Mouse (Mus musculus) stomach, embryonic 14.5 days (tissue): ENCODE measurements at regions not wholly inside any gene's neighbourhood (a gene's known extent, or its start where the extent isn't known, plus 50 kb on each side); places are given as distances from the start of the nearest gene placed in this dataset.
A peak's percentile ranks its signal among the peaks of the same experiment; 100 is the strongest.

Source experiments
- ATAC-seq: fragments of 200-750 bp; cut with Nextera tagmentation; 2 replicates; pipeline ENCODE4 v1.8.0; 2017; ENCODE audit warnings: low read depth, moderate TSS enrichment; ENCODE audit not compliant: insufficient number of reproducible peaks, insufficient read depth, low FRiP score
- H3K27ac ChIP-seq: fragments of 300-500 bp; sonication (generic); 2 replicates; pipeline ENCODE4 v1.5.1; 2014; ENCODE audit warnings: mild to moderate bottlenecking, low read length, moderate library complexity, mixed read lengths
- H3K27me3 ChIP-seq: fragments of 300-500 bp; sonication (generic); 2 replicates; pipeline ENCODE4 v1.6.1; 2014; ENCODE audit warnings: low read length, control low read depth, mixed read lengths; ENCODE audit not compliant: control insufficient read depth, insufficient read depth
- H3K36me3 ChIP-seq: fragments of 300-500 bp; sonication (generic); 2 replicates; pipeline ENCODE4 v1.6.1; 2014; ENCODE audit warnings: mild to moderate bottlenecking, control low read depth, low read length, moderate library complexity, mixed read lengths; ENCODE audit not compliant: control insufficient read depth, insufficient read depth
- H3K4me1 ChIP-seq: fragments of 300-500 bp; sonication (generic); 2 replicates; pipeline ENCODE4 v1.6.1; 2014; ENCODE audit warnings: low read length, control low read depth, mixed read lengths; ENCODE audit not compliant: control insufficient read depth, insufficient read depth
- H3K4me2 ChIP-seq: fragments of 300-500 bp; sonication (generic); replicated peaks from 2 replicates; pipeline ENCODE4 v1.6.1; 2014; ENCODE audit warnings: low read depth, low read length, control low read depth
- H3K4me3 ChIP-seq: fragments of 300-500 bp; sonication (generic); 2 replicates; pipeline ENCODE4 v1.5.1; 2014; ENCODE audit warnings: low read depth, low read length, control low read depth
- H3K9ac ChIP-seq: fragments of 300-500 bp; sonication (generic); replicated peaks from 2 replicates; pipeline ENCODE4 v1.6.1; 2014; ENCODE audit warnings: low read depth, mild to moderate bottlenecking, control low read depth, low read length, moderate library complexity, mixed read lengths
- H3K9me3 ChIP-seq: fragments of 300-500 bp; sonication (generic); 2 replicates; pipeline ENCODE4 v1.6.1; 2016; ENCODE audit warnings: low read depth, low read length, control low read depth; ENCODE audit not compliant: control insufficient read depth
- WGBS: fragments of 180-500 bp; shearing (Covaris S2); extraction: QIAGEN DNeasy Blood & Tissue Kit; methylation state at CpG from one replicate; pipeline ENCODE4 v1.1.7; 2014; 5-methylcytosine and 5-hydroxymethylcytosine counted together

GRCm38 (mm10) chr10:96735885-96736628 is 119.3 kb downstream of the Btg1 start:
- Histone ChIP-seq H3K27ac (no peak overlapping the region), H3K27me3 (no peaks in the 10 kb centered on the region), H3K9ac (no peak overlapping the region), H3K36me3 (no peaks in the 10 kb centered on the region), H3K4me1 (no peaks in the 10 kb centered on the region), H3K9me3 (no peaks in the 10 kb centered on the region), H3K4me2 (no peak overlapping the region), H3K4me3 (no peak overlapping the region)
- ATAC-seq, result peak; percentile 61; the same call in 1 of the 2 replicates
- 38% methylated on average over 4 of the region's 4 CpGs for whole genome bisulfite sequencing

GRCm38 (mm10) chr10:96737972-96738371 is 121.2 kb downstream of the Btg1 start:
- no peak for ATAC-seq
- Histone ChIP-seq H3K27me3 (no peaks in the 10 kb centered on the region), H3K36me3 (no peaks in the 10 kb centered on the region), H3K9ac (no peak overlapping the region), H3K4me3 (no peak overlapping the region), H3K27ac (no peak overlapping the region), H3K4me2 (no peak overlapping the region), H3K4me1 (no peaks in the 10 kb centered on the region), H3K9me3 (no peaks in the 10 kb centered on the region)
- 86% methylated on average over 6 of the region's 6 CpGs for WGBS

DNA sequence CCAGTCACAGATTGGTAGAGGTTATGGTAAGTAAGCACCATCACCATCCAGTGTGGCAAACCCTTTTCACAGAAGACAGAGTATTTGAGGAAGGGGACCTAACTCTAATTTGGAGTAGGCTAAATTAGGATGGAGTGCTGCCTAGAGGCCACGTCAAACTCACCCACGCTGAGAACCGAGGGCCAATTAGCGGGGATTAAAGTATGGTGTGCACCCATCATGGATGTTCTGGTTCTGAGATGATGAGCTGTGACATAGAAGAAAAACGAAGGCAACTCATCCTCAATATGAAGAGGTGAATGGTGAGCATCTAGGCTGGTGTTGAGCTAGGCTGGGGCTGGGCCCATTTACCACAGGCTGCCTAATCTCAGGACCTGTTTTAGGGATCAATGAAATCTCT is 121.8 kb downstream of the Btg1 start:
- Histone ChIP-seq H3K27ac (no peak overlapping the region), H3K27me3 (no peaks in the 10 kb centered on the region), H3K4me1 (no peaks in the 10 kb centered on the region), H3K9ac (no peak overlapping the region), H3K4me2 (no peak overlapping the region), H3K36me3 (no peaks in the 10 kb centered on the region), H3K9me3 (no peaks in the 10 kb centered on the region), H3K4me3 (no peak overlapping the region)
- 93% methylated on average over 5 of the region's 5 CpGs for WGBS
- no peak for ATAC-seq

- Histone ChIP-seq H3K4me3 (no peak overlapping the region), H3K4me2 (no peak overlapping the region; the same call in 1 of the 2 replicates), H3K36me3 (no peaks in the 10 kb centered on the region), H3K9ac (no peak overlapping the region), H3K4me1 (no peaks in the 10 kb centered on the region), H3K27ac (peak overlapping the region; percentile 24; the same call in 1 of the 2 replicates), H3K27me3 (no peaks in the 10 kb centered on the region), H3K9me3 (peaks cover 2% of the 10 kb centered on the region; the same call in 1 of the 2 replicates)
- WGBS, result 22% methylated on average over 11 of the region's 11 CpGs
- no peak for ATAC-seq
These were observed 127.5 kb downstream of the Btg1 start for GRCm38 (mm10) chr10:96744167-96744777.

DNA sequence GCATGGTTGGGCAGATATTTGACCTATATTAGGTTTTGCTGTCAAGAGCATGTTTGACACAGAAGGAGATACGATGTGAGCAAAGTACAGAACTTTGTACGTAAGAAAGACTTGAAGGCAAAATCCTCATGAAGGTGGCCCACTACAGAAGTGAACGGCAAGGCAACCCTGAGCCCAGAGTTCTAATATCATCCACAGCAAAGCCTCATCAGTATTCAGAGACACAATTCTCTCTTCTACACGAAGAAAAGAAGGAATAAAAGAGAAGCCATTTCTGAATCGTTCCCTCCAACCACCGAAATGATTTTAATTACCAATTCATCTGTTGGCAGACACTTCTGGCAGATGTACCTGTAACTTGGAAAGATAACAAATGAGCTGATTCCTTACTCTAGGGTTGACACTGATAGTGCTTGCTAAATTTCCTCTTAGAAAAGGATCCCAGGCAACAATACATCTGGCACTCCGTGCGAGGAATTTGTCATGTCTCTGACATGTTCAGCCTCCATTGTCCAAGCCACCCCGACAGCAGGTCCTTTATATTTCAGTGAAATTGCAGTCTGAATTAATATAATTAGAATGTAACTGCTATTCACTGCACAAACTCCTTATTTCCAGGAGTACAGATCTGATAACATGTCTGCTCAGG is 130.3 kb downstream of the Btg1 start:
- WGBS, result 87% methylated on average over 9 of the region's 9 CpGs
- ATAC-seq, result no peak
- H3K36me3 ChIP-seq, result no peaks in the 10 kb centered on the region
- peaks cover 5% of the 10 kb centered on the region; the same call in 1 of the 2 replicates for H3K4me1 ChIP-seq
- no peak overlapping the region for H3K4me3 ChIP-seq
- H3K27me3 ChIP-seq, result no peaks in the 10 kb centered on the region
- no peak overlapping the region for H3K9ac ChIP-seq
- no peak overlapping the region for H3K27ac ChIP-seq
- H3K9me3 ChIP-seq, result peaks cover 2% of the 10 kb centered on the region; the same call in 1 of the 2 replicates
- no peak overlapping the region for H3K4me2 ChIP-seq

- WGBS, result 34% methylated on average over 5 of the region's 5 CpGs
- Histone ChIP-seq H3K4me3 (no peak overlapping the region), H3K4me2 (no peak overlapping the region), H3K9ac (no peak overlapping the region), H3K36me3 (no peaks in the 10 kb centered on the region), H3K4me1 (peaks cover 5% of the 10 kb centered on the region; the same call in 1 of the 2 replicates), H3K27me3 (no peaks in the 10 kb centered on the region), H3K27ac (peak overlapping the region; percentile 35; the same call in 1 of the 2 replicates), H3K9me3 (peaks cover 2% of the 10 kb centered on the region; the same call in 1 of the 2 replicates)
- ATAC-seq, result no peak
These were observed 134.1 kb downstream of the Btg1 start for GRCm38 (mm10) chr10:96750861-96751260.

DNA sequence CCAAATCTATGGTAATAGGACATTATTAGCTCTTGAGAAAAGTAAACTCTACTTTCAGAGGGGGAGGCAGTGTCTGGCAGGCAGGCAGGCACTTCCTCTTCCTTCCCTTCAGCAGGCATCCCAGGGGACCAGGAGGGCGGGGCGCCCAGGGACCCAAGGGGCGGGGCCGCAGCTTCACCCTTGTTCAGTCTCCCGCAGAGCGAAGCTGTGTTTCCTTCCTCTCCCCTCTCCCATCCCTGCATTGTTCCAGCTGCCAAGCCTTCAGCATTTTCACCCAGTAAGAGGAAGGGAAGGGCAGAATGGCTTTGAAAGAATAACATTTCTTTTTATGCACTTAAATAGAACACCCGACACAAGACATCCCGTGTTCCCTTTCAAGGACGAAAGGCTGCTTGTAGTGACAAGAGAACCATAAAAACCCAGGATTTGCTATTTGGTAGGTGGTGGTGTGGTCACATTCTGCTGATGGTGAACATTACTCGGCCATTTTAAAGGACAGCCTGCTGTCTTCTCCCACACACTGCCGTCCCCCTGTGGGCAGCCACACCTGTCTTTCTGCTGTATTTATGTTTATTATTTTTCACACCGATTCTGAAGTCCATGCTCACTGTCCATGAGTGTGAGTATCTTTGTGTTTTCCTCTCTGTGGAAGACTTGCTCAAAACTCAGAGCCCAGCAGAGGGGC is 134.9 kb downstream of the Btg1 start:
- Histone ChIP-seq H3K4me3 (peak overlapping the region; percentile 1; the same call in 1 of the 2 replicates), H3K4me1 (peaks cover 5% of the 10 kb centered on the region; the same call in 1 of the 2 replicates), H3K4me2 (peak overlapping the region; percentile 32), H3K27ac (peak overlapping the region; percentile 35; the same call in 1 of the 2 replicates), H3K36me3 (no peaks in the 10 kb centered on the region), H3K9ac (no peak overlapping the region), H3K27me3 (no peaks in the 10 kb centered on the region), H3K9me3 (no peaks in the 10 kb centered on the region; the same call in 1 of the 2 replicates)
- ATAC-seq, result peak; percentile 93
- WGBS, result 12% methylated on average over 12 of the region's 12 CpGs

DNA sequence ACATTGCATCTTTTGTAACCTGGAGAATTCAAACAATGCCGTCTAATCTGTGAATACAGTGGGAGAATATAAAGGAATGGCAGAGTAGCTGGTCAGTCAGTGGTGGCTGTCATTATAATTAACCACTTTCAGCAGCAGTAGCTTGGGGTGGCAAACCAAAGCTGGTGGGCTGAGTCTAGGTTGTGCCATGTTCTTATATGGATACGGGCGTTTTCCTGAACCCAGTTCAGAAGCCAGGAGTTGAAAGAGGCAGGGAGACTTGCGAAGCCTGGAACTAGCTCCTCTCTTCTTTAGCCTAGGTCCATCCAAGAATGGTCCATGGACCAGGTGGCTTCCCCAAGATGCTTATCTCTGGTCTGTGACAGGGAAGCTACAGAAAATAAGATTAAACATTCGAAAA is 135.7 kb downstream of the Btg1 start:
- H3K4me3 ChIP-seq, result no peak overlapping the region
- peaks cover 5% of the 10 kb centered on the region; the same call in 1 of the 2 replicates for H3K4me1 ChIP-seq
- no peak for ATAC-seq
- no peak overlapping the region for H3K27ac ChIP-seq
- no peak overlapping the region for H3K4me2 ChIP-seq
- 92% methylated on average over 5 of the region's 5 CpGs for WGBS
- H3K36me3 ChIP-seq, result no peaks in the 10 kb centered on the region
- no peaks in the 10 kb centered on the region for H3K27me3 ChIP-seq
- H3K9ac ChIP-seq, result no peak overlapping the region
- no peaks in the 10 kb centered on the region for H3K9me3 ChIP-seq
